In genomic region chr8:84724683-84725082, GRCm38 (mm10) we compare ENCODE assay signal across 12 mouse cellular contexts. TPM values are rescaled to one million over a fixed set of nuclear protein-coding genes. Genes with fewer than 3 reads are reported as not detected.
DNase-seq lines count a peak whose midpoint lies in the region; ATAC-seq and TF ChIP-seq lines count a peak whose summit lies in the region.
"Had no signal": no experiment of that assay in that cellular context is flagged by ENCODE, and none has a peak within 500 bp of the region (broad histone marks: within the 10 kb centered on the region; RNA-seq: fewer than 3 reads in every experiment).

No protein-coding gene starts in this region.

- no peak for TF ChIP-seq CTCF in lung, embryonic 14.5 days (IDR thresholded peaks at IDR 0.05; ENCODE audit: low read depth)
- TF ChIP-seq CTCF in lung, postnatal 0 days (IDR thresholded peaks at IDR 0.05) = no peak

- 41% methylated on average over 9 of the region's 9 CpGs for WGBS in lung, embryonic 14.5 days
- WGBS in lung, postnatal 0 days = 58% methylated on average over 9 of the region's 9 CpGs
- 35% methylated on average over 9 of the region's 9 CpGs for WGBS in embryonic facial prominence, embryonic 15.5 days
- 18% methylated on average over 9 of the region's 9 CpGs for WGBS in limb, embryonic 13.5 days
- 36% methylated on average over 9 of the region's 9 CpGs for WGBS in neural tube, embryonic 15.5 days
- WGBS in kidney, embryonic 16.5 days = 57% methylated on average over 9 of the region's 9 CpGs

- TF ChIP-seq EP300 in lung, postnatal 0 days (IDR thresholded peaks at IDR 0.05) = no peak

- H3K36me3 ChIP-seq in lung, embryonic 14.5 days (ENCODE audit: insufficient read depth) = peaks cover 75% of the 10 kb centered on the region
- peaks cover 17% of the 10 kb centered on the region for H3K36me3 ChIP-seq in lung, postnatal 0 days (ENCODE audit: insufficient read depth, low read length)
- peaks cover 48% of the 10 kb centered on the region for H3K36me3 ChIP-seq in embryonic facial prominence, embryonic 15.5 days
- H3K36me3 ChIP-seq in limb, embryonic 13.5 days = peaks cover 73% of the 10 kb centered on the region
- H3K36me3 ChIP-seq in neural tube, embryonic 15.5 days = no peaks in the 10 kb centered on the region
- H3K36me3 ChIP-seq in kidney, embryonic 16.5 days (ENCODE audit: insufficient read depth, low read length) = peaks cover 4% of the 10 kb centered on the region; the same call in 1 of the 2 replicates

- peak overlapping the region; percentile 56 for H3K4me2 ChIP-seq in lung, embryonic 14.5 days
- no peak overlapping the region for H3K4me2 ChIP-seq in lung, postnatal 0 days (replicated peaks; ENCODE audit: low read depth, low read length)
- H3K4me2 ChIP-seq in embryonic facial prominence, embryonic 15.5 days (replicated peaks) = 0 out of 2 replicates have a peak overlapping the region, but pooled peaks have one; percentile 43
- H3K4me2 ChIP-seq in limb, embryonic 13.5 days (replicated peaks) = peak overlapping the region; percentile 64
- H3K4me2 ChIP-seq in neural tube, embryonic 15.5 days = no peak overlapping the region
- H3K4me2 ChIP-seq in kidney, embryonic 16.5 days (replicated peaks; ENCODE audit: low read depth, low read length) = no peak overlapping the region

- H3K27me3 ChIP-seq in lung, embryonic 14.5 days (ENCODE audit: insufficient read depth, low read length) = no peaks in the 10 kb centered on the region
- H3K27me3 ChIP-seq in lung, postnatal 0 days (replicated peaks; ENCODE audit: insufficient read depth, low read length) = no peaks in the 10 kb centered on the region
- no peaks in the 10 kb centered on the region for H3K27me3 ChIP-seq in embryonic facial prominence, embryonic 15.5 days
- no peaks in the 10 kb centered on the region for H3K27me3 ChIP-seq in limb, embryonic 13.5 days
- peaks cover 2% of the 10 kb centered on the region; the same call in 1 of the 2 replicates for H3K27me3 ChIP-seq in neural tube, embryonic 15.5 days (replicated peaks)
- no peaks in the 10 kb centered on the region for H3K27me3 ChIP-seq in kidney, embryonic 16.5 days (ENCODE audit: insufficient read depth, low read length)
- H3K27me3 ChIP-seq: Patski had no signal

- peak overlapping the region; percentile 24; the same call in 1 of the 2 replicates for H3K9ac ChIP-seq in lung, embryonic 14.5 days
- no peak overlapping the region for H3K9ac ChIP-seq in lung, postnatal 0 days (replicated peaks; ENCODE audit: low read depth)
- no peak overlapping the region for H3K9ac ChIP-seq in embryonic facial prominence, embryonic 15.5 days
- H3K9ac ChIP-seq in limb, embryonic 13.5 days = peak overlapping the region; percentile 64
- H3K9ac ChIP-seq in neural tube, embryonic 15.5 days (replicated peaks) = no peak overlapping the region
- H3K9ac ChIP-seq in kidney, embryonic 16.5 days (replicated peaks; ENCODE audit: low read length) = no peak overlapping the region

- no peak for DNase-seq in lung, embryonic 14.5 days
- DNase-seq in lung, postnatal 0 days (ENCODE audit: low spot score) = no peak
- no peak for DNase-seq in gastrocnemius, adult 8-10 months (ENCODE audit: low spot score in 2 of 2)
- no peak for DNase-seq in cerebellum, postnatal 10 days
- DNase-seq: cerebellum, postnatal 25 days; kidney, adult 11 months; right cerebral cortex, postnatal 25 days had no signal

- no peak for ATAC-seq in lung, embryonic 14.5 days (ENCODE audit: insufficient read depth)
- ATAC-seq in lung, postnatal 0 days = no peak
- ATAC-seq in embryonic facial prominence, embryonic 15.5 days (ENCODE audit: insufficient number of reproducible peaks, low FRiP score, low TSS enrichment, low read depth) = no peak
- ATAC-seq in limb, embryonic 13.5 days (ENCODE audit: low FRiP score, low read depth) = no peak
- ATAC-seq in neural tube, embryonic 15.5 days (ENCODE audit: low FRiP score) = no peak
- no peak for ATAC-seq in kidney, embryonic 16.5 days (ENCODE audit: low FRiP score, low TSS enrichment)
- ATAC-seq: Patski had no signal

- no peaks in the 10 kb centered on the region for H3K9me3 ChIP-seq in lung, embryonic 14.5 days (ENCODE audit: low read depth, low read length)
- no peaks in the 10 kb centered on the region for H3K9me3 ChIP-seq in lung, postnatal 0 days (ENCODE audit: low read length)
- no peaks in the 10 kb centered on the region for H3K9me3 ChIP-seq in embryonic facial prominence, embryonic 15.5 days (replicated peaks)
- no peaks in the 10 kb centered on the region for H3K9me3 ChIP-seq in limb, embryonic 13.5 days
- no peaks in the 10 kb centered on the region for H3K9me3 ChIP-seq in neural tube, embryonic 15.5 days (replicated peaks)
- H3K9me3 ChIP-seq in kidney, embryonic 16.5 days (ENCODE audit: low read length) = no peaks in the 10 kb centered on the region

- H3K4me3 ChIP-seq in lung, embryonic 14.5 days (ENCODE audit: low read depth, low read length) = no peak overlapping the region
- no peak overlapping the region for H3K4me3 ChIP-seq in lung, postnatal 0 days (ENCODE audit: low read depth, low read length)
- H3K4me3 ChIP-seq in embryonic facial prominence, embryonic 15.5 days (replicated peaks) = no peak overlapping the region
- no peak overlapping the region for H3K4me3 ChIP-seq in limb, embryonic 13.5 days
- H3K4me3 ChIP-seq in neural tube, embryonic 15.5 days (replicated peaks) = no peak overlapping the region
- H3K4me3 ChIP-seq in kidney, embryonic 16.5 days (ENCODE audit: low read length) = no peak overlapping the region

- peak overlapping the region; percentile 97; the same call in 1 of the 2 replicates for H3K27ac ChIP-seq in lung, embryonic 14.5 days (ENCODE audit: low read depth)
- no peak overlapping the region for H3K27ac ChIP-seq in lung, postnatal 0 days (ENCODE audit: low read length)
- H3K27ac ChIP-seq in embryonic facial prominence, embryonic 15.5 days (replicated peaks) = peak overlapping the region; percentile 98
- peak overlapping the region; percentile 100 for H3K27ac ChIP-seq in limb, embryonic 13.5 days
- peak overlapping the region; percentile 80 for H3K27ac ChIP-seq in neural tube, embryonic 15.5 days (replicated peaks)
- no peak overlapping the region for H3K27ac ChIP-seq in kidney, embryonic 16.5 days (ENCODE audit: low read length)

- peaks cover 43% of the 10 kb centered on the region for H3K4me1 ChIP-seq in lung, embryonic 14.5 days (ENCODE audit: insufficient read depth)
- H3K4me1 ChIP-seq in lung, postnatal 0 days (ENCODE audit: insufficient read depth, low read depth, low read length) = peaks cover 36% of the 10 kb centered on the region
- H3K4me1 ChIP-seq in embryonic facial prominence, embryonic 15.5 days = peaks cover 84% of the 10 kb centered on the region
- H3K4me1 ChIP-seq in limb, embryonic 13.5 days = peaks cover 97% of the 10 kb centered on the region
- peaks cover 63% of the 10 kb centered on the region for H3K4me1 ChIP-seq in neural tube, embryonic 15.5 days
- peaks cover 45% of the 10 kb centered on the region for H3K4me1 ChIP-seq in kidney, embryonic 16.5 days (ENCODE audit: insufficient read depth, low read length)

RNA-seq across cellular contexts. Expression of gene G430095P16Rik, which starts 1.9 kb away (rescaled TPM):
- polyA plus RNA-seq in lung, embryonic 14.5 days (2014; fragmentation: Nextera tagmentation; extraction: Ambion mirVana) = 2.7 and 2.8 TPM in 2 replicates
- 2.0 and 2.8 TPM in 2 replicates for polyA plus RNA-seq in lung, postnatal 0 days (2015; fragmentation: Nextera tagmentation; extraction: Ambion mirVana)
- 4.2 and 4.9 TPM in 2 replicates for polyA plus RNA-seq in embryonic facial prominence, embryonic 15.5 days (2015; fragmentation: Nextera tagmentation; extraction: Ambion mirVana)
- 7.1 and 9.8 TPM in 2 replicates for polyA plus RNA-seq in limb, embryonic 13.5 days (2015; fragmentation: Nextera tagmentation; extraction: Ambion mirVana)
- polyA plus RNA-seq in neural tube, embryonic 15.5 days (2015; fragmentation: Nextera tagmentation; extraction: Ambion mirVana) = 1.4 and 1.8 TPM in 2 replicates
- 2.3 and 2.8 TPM in 2 replicates for polyA plus RNA-seq in kidney, embryonic 16.5 days (2015; fragmentation: Nextera tagmentation; extraction: Ambion mirVana)
- under 1 TPM in 3 of 4 experiments, not detected in 1; 0.43 to 0.56 (median 0.48) TPM for total RNA-seq in gastrocnemius, adult 8-10 months (2022)

RNA-seq across cellular contexts. Expression of gene Lyl1, which starts 23.4 kb away (rescaled TPM):
- 12.0 and 12.5 TPM in 2 replicates for polyA plus RNA-seq in lung, embryonic 14.5 days (2014; fragmentation: Nextera tagmentation; extraction: Ambion mirVana)
- polyA plus RNA-seq in lung, postnatal 0 days (2015; fragmentation: Nextera tagmentation; extraction: Ambion mirVana) = 11.6 and 13.9 TPM in 2 replicates
- polyA plus RNA-seq in embryonic facial prominence, embryonic 15.5 days (2015; fragmentation: Nextera tagmentation; extraction: Ambion mirVana) = 5.8 and 6.0 TPM in 2 replicates
- polyA plus RNA-seq in limb, embryonic 13.5 days (2015; fragmentation: Nextera tagmentation; extraction: Ambion mirVana) = 4.1 and 4.9 TPM in 2 replicates
- polyA plus RNA-seq in neural tube, embryonic 15.5 days (2015; fragmentation: Nextera tagmentation; extraction: Ambion mirVana) = 3.1 and 6.1 TPM in 2 replicates
- 7.9 and 8.1 TPM in 2 replicates for polyA plus RNA-seq in kidney, embryonic 16.5 days (2015; fragmentation: Nextera tagmentation; extraction: Ambion mirVana)
- 1 to 10 TPM in 1 of 4 experiments, under 1 TPM in 3; 0.51 to 1.8 (median 0.57) TPM for total RNA-seq in gastrocnemius, adult 8-10 months (2022)

RNA-seq across cellular contexts. Expression of gene Nacc1, which starts 37.0 kb away (rescaled TPM):
- polyA plus RNA-seq in lung, embryonic 14.5 days (2014; fragmentation: Nextera tagmentation; extraction: Ambion mirVana) = 29.8 and 33.8 TPM in 2 replicates
- polyA plus RNA-seq in lung, postnatal 0 days (2015; fragmentation: Nextera tagmentation; extraction: Ambion mirVana) = 7.1 and 7.4 TPM in 2 replicates
- polyA plus RNA-seq in embryonic facial prominence, embryonic 15.5 days (2015; fragmentation: Nextera tagmentation; extraction: Ambion mirVana) = 16.7 and 16.9 TPM in 2 replicates
- polyA plus RNA-seq in limb, embryonic 13.5 days (2015; fragmentation: Nextera tagmentation; extraction: Ambion mirVana) = 15.0 and 15.2 TPM in 2 replicates
- polyA plus RNA-seq in neural tube, embryonic 15.5 days (2015; fragmentation: Nextera tagmentation; extraction: Ambion mirVana) = 12.3 and 14.1 TPM in 2 replicates
- polyA plus RNA-seq in kidney, embryonic 16.5 days (2015; fragmentation: Nextera tagmentation; extraction: Ambion mirVana) = 22.5 and 26.7 TPM in 2 replicates
- total RNA-seq in gastrocnemius, adult 8-10 months (2022) = 10 to 100 TPM; 17.6 to 26.4 (median 20.7) TPM

RNA-seq across cellular contexts. Expression of gene Trmt1, which starts 38.6 kb away (rescaled TPM):
- 66.1 and 68.6 TPM in 2 replicates for polyA plus RNA-seq in lung, embryonic 14.5 days (2014; fragmentation: Nextera tagmentation; extraction: Ambion mirVana)
- 38.4 and 43.4 TPM in 2 replicates for polyA plus RNA-seq in lung, postnatal 0 days (2015; fragmentation: Nextera tagmentation; extraction: Ambion mirVana)
- polyA plus RNA-seq in embryonic facial prominence, embryonic 15.5 days (2015; fragmentation: Nextera tagmentation; extraction: Ambion mirVana) = 69.1 and 78.2 TPM in 2 replicates
- 70.8 and 72.7 TPM in 2 replicates for polyA plus RNA-seq in limb, embryonic 13.5 days (2015; fragmentation: Nextera tagmentation; extraction: Ambion mirVana)
- 66.7 and 75.1 TPM in 2 replicates for polyA plus RNA-seq in neural tube, embryonic 15.5 days (2015; fragmentation: Nextera tagmentation; extraction: Ambion mirVana)
- 81.5 and 82.9 TPM in 2 replicates for polyA plus RNA-seq in kidney, embryonic 16.5 days (2015; fragmentation: Nextera tagmentation; extraction: Ambion mirVana)
- 10 to 100 TPM; 44.9 to 73.7 (median 53.5) TPM for total RNA-seq in gastrocnemius, adult 8-10 months (2022)

Comparison
In these comparisons a context has a peak if more than half of its experiments do, and no peak if none do; other contexts are left out.
1. H3K27ac ChIP-seq: peak in lung, embryonic 14.5 days (single experiment), embryonic facial prominence, embryonic 15.5 days (single experiment), limb, embryonic 13.5 days (single experiment) and neural tube, embryonic 15.5 days (single experiment); none in lung, postnatal 0 days (single experiment) and kidney, embryonic 16.5 days (single experiment).
2. H3K4me2 ChIP-seq: peak in lung, embryonic 14.5 days (single experiment), embryonic facial prominence, embryonic 15.5 days (single experiment) and limb, embryonic 13.5 days (single experiment); none in lung, postnatal 0 days (single experiment), neural tube, embryonic 15.5 days (single experiment) and kidney, embryonic 16.5 days (single experiment).
3. H3K9ac ChIP-seq: peak in lung, embryonic 14.5 days (single experiment) and limb, embryonic 13.5 days (single experiment); none in lung, postnatal 0 days (single experiment), embryonic facial prominence, embryonic 15.5 days (single experiment), neural tube, embryonic 15.5 days (single experiment) and kidney, embryonic 16.5 days (single experiment).